Mouse (Mus musculus): ENCODE data around the gene Thyn1. TPM values are rescaled to one million over a fixed set of nuclear protein-coding genes. Genes with fewer than 3 reads are reported as not detected.

The Thyn1 gene
- polyA plus RNA-seq, 1 experiment = 42.5 TPM

- TF ChIP-seq POLR2A (IDR thresholded peaks at IDR 0.05; ENCODE audit: borderline replicate concordance, control insufficient read depth, low read depth, low read length) (no peak), CTCF (IDR thresholded peaks at IDR 0.05; ENCODE audit: control insufficient read depth, insufficient read depth, low read length) (no peak)
- peaks cover 3% of the 10 kb centered on the region; the same call in 1 of the 2 replicates for H3K4me1 ChIP-seq (ENCODE audit: control insufficient read depth, insufficient read depth, low read length)
- H3K27ac ChIP-seq (ENCODE audit: control insufficient read depth, insufficient read depth, low read depth, low read length, poor library complexity) = no peak overlapping the region
- no peak overlapping the region for H3K4me3 ChIP-seq (replicated peaks; ENCODE audit: control insufficient read depth, low read depth, low read length)
- 82% methylated on average over 10 of the region's 10 CpGs for WGBS
These were observed 19.5 kb downstream of the Thyn1 start for GRCm38 (mm10) chr9:27018961-27019360.

- TF ChIP-seq POLR2A (IDR thresholded peaks at IDR 0.05; ENCODE audit: borderline replicate concordance, control insufficient read depth, low read depth, low read length) (no peak), CTCF (IDR thresholded peaks at IDR 0.05; ENCODE audit: control insufficient read depth, insufficient read depth, low read length) (no peak)
- peak overlapping the region; percentile 24; the same call in 1 of the 2 replicates for H3K27ac ChIP-seq (ENCODE audit: control insufficient read depth, insufficient read depth, low read depth, low read length, poor library complexity)
- H3K4me1 ChIP-seq (ENCODE audit: control insufficient read depth, insufficient read depth, low read length) = peaks cover 8% of the 10 kb centered on the region
- WGBS = 10% methylated on average over 4 of the region's 4 CpGs
- peak overlapping the region; percentile 24 for H3K4me3 ChIP-seq (replicated peaks; ENCODE audit: control insufficient read depth, low read depth, low read length)
These were observed 24.2 kb downstream of the Thyn1 start for GRCm38 (mm10) chr9:27023681-27024080.

GRCm38 (mm10) chr9:27026708-27027107 is 27.2 kb downstream of the Thyn1 start:
- TF ChIP-seq CTCF (IDR thresholded peaks at IDR 0.05; ENCODE audit: control insufficient read depth, insufficient read depth, low read length) (no peak), POLR2A (IDR thresholded peaks at IDR 0.05; ENCODE audit: borderline replicate concordance, control insufficient read depth, low read depth, low read length) (no peak)
- WGBS = 4% methylated on average over 1 of the region's 1 CpGs

DNA sequence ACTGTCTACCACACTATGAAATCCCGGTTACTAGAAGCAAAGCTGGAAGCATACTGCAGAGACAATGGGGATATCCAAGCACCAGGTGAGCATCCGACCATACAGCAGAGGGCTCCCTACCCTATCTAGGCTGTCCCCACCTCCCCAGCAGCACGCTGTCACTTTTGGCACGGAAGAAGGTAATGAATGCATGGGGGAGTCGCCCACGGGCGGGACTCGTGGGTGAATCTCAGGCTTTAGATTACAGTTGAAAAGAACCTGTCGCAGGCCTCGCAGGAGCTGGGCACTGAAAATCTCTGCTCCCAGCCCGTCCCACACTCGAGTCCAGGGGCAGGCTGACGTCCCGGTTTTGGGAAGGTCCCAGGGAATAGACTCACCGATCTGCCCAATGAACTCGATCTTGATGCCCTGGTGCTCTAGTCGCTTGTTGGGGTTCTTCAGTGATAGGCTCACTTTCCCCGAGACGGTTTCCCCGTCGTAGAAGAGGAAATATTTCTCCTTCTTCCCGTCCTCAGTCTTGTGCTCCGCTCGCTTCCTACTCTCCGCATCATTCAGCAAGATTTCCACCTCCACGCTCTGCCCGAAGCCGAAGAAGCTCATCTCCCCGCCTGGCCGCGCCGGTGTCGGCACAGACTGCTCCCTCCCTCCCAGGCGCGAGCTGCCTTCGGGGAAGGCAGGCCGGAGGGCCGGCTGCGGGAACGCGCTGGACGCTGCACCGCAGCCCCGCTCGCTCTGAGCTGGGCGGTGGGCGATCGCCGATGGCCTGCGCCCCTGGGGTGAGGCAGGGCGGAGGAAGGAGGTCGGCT is 29.7 kb downstream of the Thyn1 start:
- Histone ChIP-seq H3K4me1 (ENCODE audit: control insufficient read depth, insufficient read depth, low read length) (peaks cover 5% of the 10 kb centered on the region), H3K27ac (ENCODE audit: control insufficient read depth, insufficient read depth, low read depth, low read length, poor library complexity) (peak overlapping the region; percentile 78), H3K4me3 (replicated peaks; ENCODE audit: control insufficient read depth, low read depth, low read length) (peak overlapping the region; percentile 95)
- no peak for TF ChIP-seq POLR2A (IDR thresholded peaks at IDR 0.05; ENCODE audit: borderline replicate concordance, control insufficient read depth, low read depth, low read length)
- TF ChIP-seq CTCF (IDR thresholded peaks at IDR 0.05; ENCODE audit: control insufficient read depth, insufficient read depth, low read length) = peak; percentile 27; the same call in 1 of the 2 replicates
- WGBS = under 1% methylated on average over 52 of the region's 52 CpGs

More at GRCm38 (mm10) chr9:27026708-27027107, 27.2 kb downstream of the Thyn1 start:
- peaks cover 8% of the 10 kb centered on the region for H3K4me1 ChIP-seq (ENCODE audit: control insufficient read depth, insufficient read depth, low read length)
- no peak overlapping the region for H3K27ac ChIP-seq (ENCODE audit: control insufficient read depth, insufficient read depth, low read depth, low read length, poor library complexity)
- no peak overlapping the region for H3K4me3 ChIP-seq (replicated peaks; ENCODE audit: control insufficient read depth, low read depth, low read length)

DNA sequence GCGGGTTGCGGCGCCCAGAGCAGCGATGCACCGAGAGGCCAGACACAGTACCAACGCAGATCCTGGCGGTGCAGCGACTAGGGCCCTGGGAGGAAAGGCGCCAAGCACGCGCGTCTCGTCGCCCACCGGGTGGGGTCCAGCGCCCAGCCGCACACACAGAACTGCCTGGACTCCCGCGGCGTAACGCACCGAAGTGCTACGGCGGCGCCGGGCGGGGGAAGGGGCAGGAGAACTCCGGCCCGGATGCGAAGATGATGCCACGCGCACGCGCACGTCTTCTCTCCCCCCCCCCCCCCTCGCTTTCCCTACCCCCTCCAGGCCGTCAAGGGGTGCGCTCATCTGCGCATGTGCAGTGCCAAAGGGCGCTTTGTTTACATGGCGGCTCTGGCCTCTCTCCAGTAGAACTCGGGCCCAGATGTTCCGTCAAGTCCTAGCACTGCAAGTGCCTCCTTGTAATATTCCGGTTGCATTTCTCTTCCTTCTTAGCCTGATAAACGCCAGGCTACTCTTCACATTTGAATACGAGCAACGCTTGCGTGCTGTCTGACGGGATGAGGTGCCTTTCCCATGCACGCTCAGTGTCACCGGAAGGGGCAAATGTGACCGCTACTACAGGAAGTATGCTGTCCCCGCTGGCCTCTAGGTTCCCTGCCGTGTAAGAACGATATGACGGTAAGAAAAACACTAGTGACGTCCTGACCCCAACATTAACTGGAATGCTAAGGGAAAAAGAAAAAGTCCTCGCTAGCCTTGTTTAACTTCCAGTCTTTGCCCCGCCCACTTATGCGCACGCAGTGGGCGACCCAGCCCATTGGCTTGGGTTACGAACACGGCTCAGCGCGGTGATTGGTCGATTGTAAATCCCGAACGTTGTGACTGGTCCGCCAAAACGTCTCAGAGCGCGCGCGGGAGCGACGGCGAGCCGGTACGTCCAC is 30.6 kb downstream of the Thyn1 start, which contains the start of the genes Vps26b and Ncapd3:
Gene Vps26b, minus strand, starts transcription at position 238 of the 935 bp plus-strand sequence.
Gene Ncapd3, plus strand, starts transcription at position 348 of the 935 bp plus-strand sequence.
- peak within 1 kb of the TSS; percentile 95 for H3K4me3 ChIP-seq (replicated peaks; ENCODE audit: control insufficient read depth, low read depth, low read length)
- WGBS = under 1% methylated on average over 77 of the region's 80 CpGs
- peaks cover 4% of the 10 kb centered on the region for H3K4me1 ChIP-seq (ENCODE audit: control insufficient read depth, insufficient read depth, low read length)
- TF ChIP-seq POLR2A (IDR thresholded peaks at IDR 0.05; ENCODE audit: borderline replicate concordance, control insufficient read depth, low read depth, low read length) (peak; percentile 86; the same call in 1 of the 2 replicates), CTCF (IDR thresholded peaks at IDR 0.05; ENCODE audit: control insufficient read depth, insufficient read depth, low read length) (no peak)
- peak within 1 kb of the TSS; percentile 78 for H3K27ac ChIP-seq (ENCODE audit: control insufficient read depth, insufficient read depth, low read depth, low read length, poor library complexity)

DNA sequence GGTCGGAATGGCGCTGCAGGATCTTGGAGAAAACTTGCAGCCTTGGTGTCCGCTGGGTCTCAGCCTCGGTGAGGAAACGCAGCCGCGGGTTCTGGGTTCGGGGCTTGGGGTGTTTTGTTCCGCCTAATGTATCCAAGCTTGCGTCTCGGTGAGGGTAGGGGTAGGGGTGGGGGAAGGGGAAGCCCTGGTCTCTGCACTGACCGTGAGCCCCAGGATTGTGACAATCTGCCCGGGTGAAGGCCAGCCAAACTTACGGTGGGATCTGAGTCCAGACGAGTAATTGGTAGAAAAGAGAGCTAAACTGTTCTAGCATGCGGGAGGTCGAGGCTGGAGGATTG is 31.2 kb downstream of the Thyn1 start:
- Histone ChIP-seq H3K4me3 (replicated peaks; ENCODE audit: control insufficient read depth, low read depth, low read length) (peak overlapping the region; percentile 95), H3K4me1 (ENCODE audit: control insufficient read depth, insufficient read depth, low read length) (peaks cover 4% of the 10 kb centered on the region), H3K27ac (ENCODE audit: control insufficient read depth, insufficient read depth, low read depth, low read length, poor library complexity) (peak overlapping the region; percentile 17; the same call in 1 of the 2 replicates)
- whole genome bisulfite sequencing = 0% methylated on average over 17 of the region's 17 CpGs
- no peak for TF ChIP-seq CTCF (IDR thresholded peaks at IDR 0.05; ENCODE audit: control insufficient read depth, insufficient read depth, low read length)
- TF ChIP-seq POLR2A (IDR thresholded peaks at IDR 0.05; ENCODE audit: borderline replicate concordance, control insufficient read depth, low read depth, low read length) = no peak

- no peak overlapping the region for H3K27ac ChIP-seq (ENCODE audit: control insufficient read depth, insufficient read depth, low read depth, low read length, poor library complexity)
- no peak for TF ChIP-seq CTCF (IDR thresholded peaks at IDR 0.05; ENCODE audit: control insufficient read depth, insufficient read depth, low read length)
- TF ChIP-seq POLR2A (IDR thresholded peaks at IDR 0.05; ENCODE audit: borderline replicate concordance, control insufficient read depth, low read depth, low read length) = no peak
- no peak overlapping the region for H3K4me3 ChIP-seq (replicated peaks; ENCODE audit: control insufficient read depth, low read depth, low read length)
- WGBS = 69% methylated on average over 5 of the region's 5 CpGs
- H3K4me1 ChIP-seq (ENCODE audit: control insufficient read depth, insufficient read depth, low read length) = no peaks in the 10 kb centered on the region
These were observed 44.4 kb downstream of the Thyn1 start for GRCm38 (mm10) chr9:27043892-27044291.

DNA sequence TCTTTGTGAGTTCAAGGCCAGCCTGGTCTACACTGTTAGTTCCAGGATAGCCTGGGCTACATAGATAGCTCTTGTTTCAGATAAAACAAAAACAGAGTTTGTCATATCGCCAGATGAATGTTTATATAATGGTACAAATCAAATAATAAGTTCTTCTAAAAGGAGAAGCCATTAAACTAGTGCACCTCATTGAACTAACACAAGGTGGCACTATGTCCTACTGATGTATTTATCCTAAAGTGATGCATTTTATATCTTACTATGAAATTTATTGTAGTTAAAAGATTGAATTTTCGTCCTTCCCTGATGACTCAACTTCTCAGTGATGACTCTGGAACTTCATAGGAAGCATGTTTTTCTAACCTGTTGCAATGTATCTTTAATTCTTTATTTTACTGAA is 50.0 kb downstream of the Thyn1 start:
- Histone ChIP-seq H3K4me3 (replicated peaks; ENCODE audit: control insufficient read depth, low read depth, low read length) (no peak overlapping the region), H3K27ac (ENCODE audit: control insufficient read depth, insufficient read depth, low read depth, low read length, poor library complexity) (no peak overlapping the region), H3K4me1 (ENCODE audit: control insufficient read depth, insufficient read depth, low read length) (no peaks in the 10 kb centered on the region)
- 83% methylated on average over 2 of the region's 2 CpGs for WGBS
- TF ChIP-seq POLR2A (IDR thresholded peaks at IDR 0.05; ENCODE audit: borderline replicate concordance, control insufficient read depth, low read depth, low read length) (no peak), CTCF (IDR thresholded peaks at IDR 0.05; ENCODE audit: control insufficient read depth, insufficient read depth, low read length) (no peak)

Other genes with a start within 250 kb of the Thyn1 start
- gene Glb1l2, start 193.2 kb upstream of the Thyn1 start, polyA plus RNA-seq (2011; ENCODE audit: insufficient read depth, insufficient read length, low replicate concordance, missing spikeins) = not detected in 2 replicates
- gene Glb1l3, start 138.8 kb upstream of the Thyn1 start, polyA plus RNA-seq (2011; ENCODE audit: insufficient read depth, insufficient read length, low replicate concordance, missing spikeins) = not detected in 2 replicates
- not detected in 2 replicates for gene Gm1110, start 76.6 kb upstream of the Thyn1 start, polyA plus RNA-seq (2011; ENCODE audit: insufficient read depth, insufficient read length, low replicate concordance, missing spikeins)
- 5.5 and 12.0 TPM in 2 replicates for gene Acad8, start 144 bp upstream of the Thyn1 start, polyA plus RNA-seq (2011; ENCODE audit: insufficient read depth, insufficient read length, low replicate concordance, missing spikeins)
- gene Vps26b, start 30.4 kb downstream of the Thyn1 start, polyA plus RNA-seq (2011; ENCODE audit: insufficient read depth, insufficient read length, low replicate concordance, missing spikeins) = 6.6 and 17.7 TPM in 2 replicates
- 25.6 and 32.8 TPM in 2 replicates for gene Ncapd3, start 30.5 kb downstream of the Thyn1 start, polyA plus RNA-seq (2011; ENCODE audit: insufficient read depth, insufficient read length, low replicate concordance, missing spikeins)
- 7.3 TPM in 1 of 2 replicates, not detected in the other for gene Jam3, start 155.7 kb downstream of the Thyn1 start, polyA plus RNA-seq (2011; ENCODE audit: insufficient read depth, insufficient read length, low replicate concordance, missing spikeins)

Data from bone marrow, adult 2 months (tissue).